Mouse (Mus musculus): Measurements from ENCODE around the gene Setd5.

Setd5 gene

DNA sequence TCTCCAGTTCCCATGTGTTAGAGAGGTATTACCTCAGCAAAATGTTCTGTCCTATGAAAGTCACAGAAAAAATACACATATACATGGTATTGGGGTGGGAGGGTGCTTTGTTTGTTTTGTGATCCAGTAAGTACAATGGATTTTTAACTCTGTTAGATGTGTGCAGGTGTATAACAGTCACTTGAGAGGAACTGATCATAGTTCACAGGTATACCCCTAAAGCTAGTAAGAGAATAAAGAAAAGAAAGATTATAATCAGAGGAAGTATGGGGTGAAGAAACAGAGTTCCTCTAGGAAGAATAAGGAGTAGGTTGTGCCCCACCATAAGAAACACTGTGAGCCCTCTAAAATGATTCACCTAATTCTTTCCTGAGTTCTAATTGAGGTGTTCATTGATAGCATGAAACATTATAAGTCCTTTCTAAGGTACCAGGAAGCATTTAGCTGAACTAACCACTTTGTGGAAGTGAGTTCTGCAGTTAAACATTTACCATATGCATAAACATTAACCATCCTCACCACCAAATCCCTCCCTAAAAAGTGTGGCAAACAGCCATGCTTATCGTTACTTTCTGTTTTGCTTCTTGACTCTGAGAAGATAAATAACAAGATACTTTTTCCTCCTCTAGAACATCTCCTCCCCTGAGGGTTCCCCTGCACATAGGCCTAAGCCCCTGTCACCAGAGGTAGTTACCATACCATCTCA is 64.4 kb downstream of the Setd5 start:
- DNase-seq (ENCODE audit: low spot score), result no peak

DNA sequence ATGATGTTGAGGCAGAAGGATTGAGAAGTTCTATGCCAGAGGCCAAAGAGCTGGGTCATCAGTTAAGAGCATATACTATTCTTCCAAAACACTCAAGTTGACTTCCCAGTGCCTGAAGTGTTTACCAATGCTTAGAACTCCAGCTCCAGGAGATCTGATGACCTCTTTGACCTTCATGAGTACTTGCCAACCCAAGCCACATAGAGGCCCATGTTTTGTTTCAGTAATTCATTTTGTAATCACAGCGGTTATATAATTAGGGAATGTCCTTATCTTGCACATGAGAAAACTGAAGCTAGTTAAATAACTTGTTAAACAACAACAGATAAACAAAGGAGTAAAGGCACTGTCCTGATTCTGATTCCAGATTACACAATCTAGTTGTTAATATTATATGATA is 67.6 kb downstream of the Setd5 start:
- DNase-seq (ENCODE audit: low spot score), result no peak

DNA sequence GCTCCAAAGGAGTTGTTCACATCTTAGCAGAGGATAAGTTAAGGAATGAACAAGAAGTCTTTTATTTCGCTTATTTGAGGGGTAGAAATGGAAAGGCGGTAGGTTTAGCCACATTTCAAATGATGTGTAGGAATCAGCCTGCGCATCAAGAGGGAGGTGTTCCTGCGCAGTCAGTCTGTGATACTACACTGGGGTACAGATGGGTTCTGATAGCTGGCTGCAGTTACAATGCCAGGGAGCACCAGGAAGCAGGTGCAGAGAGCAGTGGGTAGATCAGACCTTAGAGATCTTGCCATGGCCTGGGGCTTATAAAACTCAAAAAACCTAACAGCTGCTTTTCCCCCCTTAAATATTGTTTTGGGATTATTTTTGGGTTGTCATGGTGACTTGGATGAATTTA is 68.1 kb downstream of the Setd5 start:
- no peak for DNase-seq (ENCODE audit: low spot score)

DNA sequence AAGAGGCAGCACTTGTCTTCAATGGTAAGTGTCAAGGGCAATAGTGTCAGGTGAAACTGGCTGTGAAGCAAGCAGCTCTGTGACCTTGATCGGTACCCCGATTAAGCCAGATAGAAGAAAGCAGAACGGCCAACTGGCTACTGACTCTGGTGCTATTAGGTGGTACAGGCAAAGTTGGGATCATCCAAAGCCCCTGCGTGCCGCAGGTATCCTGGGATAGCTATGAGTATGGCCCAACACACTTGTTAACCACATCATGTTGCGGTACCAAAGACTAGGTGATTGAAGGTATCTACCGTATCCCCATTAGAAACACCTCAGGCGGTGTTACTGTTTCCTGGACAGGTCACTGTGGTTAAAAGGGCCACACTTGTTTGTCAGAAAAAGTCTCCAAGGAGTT is 76.9 kb downstream of the Setd5 start:
- DNase-seq (ENCODE audit: low spot score), result no peak

DNA sequence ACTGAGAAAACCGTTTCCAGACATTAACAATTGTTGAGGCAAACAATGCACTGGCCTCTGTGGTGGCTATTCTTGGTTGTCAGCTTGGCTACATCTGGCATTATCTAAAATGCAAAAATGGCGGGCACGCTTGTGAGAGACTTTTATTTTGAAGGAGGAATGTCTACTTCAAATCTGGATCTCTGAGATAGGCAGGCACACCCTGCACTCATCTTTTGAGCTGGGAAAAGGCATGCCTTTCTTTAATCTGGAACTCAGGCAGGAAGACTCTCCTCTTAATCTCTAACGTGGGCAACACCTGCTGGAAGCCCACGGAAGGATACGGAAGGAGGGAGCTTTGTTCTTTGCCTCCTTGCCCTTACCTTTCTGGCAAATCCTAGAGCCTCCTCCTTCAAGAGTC is 77.7 kb downstream of the Setd5 start:
- no peak for DNase-seq (ENCODE audit: low spot score)

DNA sequence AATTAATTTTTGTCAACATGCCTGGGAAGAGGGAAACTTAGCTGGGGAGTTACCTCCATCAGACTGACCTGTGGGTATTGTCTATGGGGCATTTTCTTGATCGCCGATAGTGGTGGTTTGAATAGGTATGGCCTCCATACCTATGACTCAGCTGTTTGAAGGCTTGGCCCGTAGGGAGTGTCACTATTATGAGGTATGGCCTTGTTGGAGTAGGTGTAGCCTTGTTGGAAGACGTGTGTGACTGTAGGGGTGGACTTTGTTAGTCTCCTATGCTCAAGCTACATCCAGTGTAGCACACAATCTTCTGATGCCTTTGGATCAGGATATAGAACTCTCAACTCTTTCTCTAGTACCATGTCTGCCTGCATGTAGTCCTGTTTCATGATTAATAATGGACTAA is 78.9 kb downstream of the Setd5 start:
- no peak for DNase-seq (ENCODE audit: low spot score)

DNA sequence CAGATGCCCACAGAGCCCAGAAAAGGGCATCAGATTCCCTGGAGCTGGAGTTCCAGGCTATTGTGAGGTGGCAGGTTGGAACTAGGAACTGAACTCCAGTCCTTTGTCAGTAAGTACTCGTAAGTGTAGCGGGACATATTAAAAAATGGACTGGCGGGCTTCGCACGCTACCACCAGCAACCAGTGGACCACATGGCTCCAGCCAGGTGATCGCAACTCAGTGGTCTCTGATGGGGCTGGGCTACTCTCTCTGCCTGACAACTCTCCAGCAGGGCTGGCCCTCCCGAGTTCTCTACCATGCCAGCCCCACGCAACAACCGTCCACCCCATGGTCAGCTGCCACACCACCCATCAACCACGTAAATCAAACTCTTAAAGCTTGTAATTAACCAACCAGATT is 82.9 kb downstream of the Setd5 start:
- no peak for DNase-seq (ENCODE audit: low spot score)

DNA sequence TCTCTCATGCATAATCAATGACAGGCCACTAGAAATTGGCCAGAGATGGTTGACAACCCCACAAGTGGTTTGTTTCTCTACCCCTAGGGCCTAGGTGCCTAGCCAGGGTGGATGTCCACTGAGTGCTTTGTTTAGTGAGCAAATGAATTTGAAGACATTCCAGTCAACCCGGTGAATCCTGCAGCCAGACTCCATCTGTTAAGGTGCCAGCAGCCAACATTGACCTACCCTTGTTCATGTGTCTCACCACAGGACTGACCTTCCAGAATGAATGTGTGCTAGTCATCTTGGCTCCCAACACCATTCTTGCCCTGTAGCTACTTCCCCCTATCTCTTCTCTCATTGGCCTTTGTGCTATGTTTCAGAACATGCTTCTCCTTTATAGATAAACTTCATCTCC is 84.8 kb downstream of the Setd5 start:
- DNase-seq (ENCODE audit: low spot score), result no peak

DNA sequence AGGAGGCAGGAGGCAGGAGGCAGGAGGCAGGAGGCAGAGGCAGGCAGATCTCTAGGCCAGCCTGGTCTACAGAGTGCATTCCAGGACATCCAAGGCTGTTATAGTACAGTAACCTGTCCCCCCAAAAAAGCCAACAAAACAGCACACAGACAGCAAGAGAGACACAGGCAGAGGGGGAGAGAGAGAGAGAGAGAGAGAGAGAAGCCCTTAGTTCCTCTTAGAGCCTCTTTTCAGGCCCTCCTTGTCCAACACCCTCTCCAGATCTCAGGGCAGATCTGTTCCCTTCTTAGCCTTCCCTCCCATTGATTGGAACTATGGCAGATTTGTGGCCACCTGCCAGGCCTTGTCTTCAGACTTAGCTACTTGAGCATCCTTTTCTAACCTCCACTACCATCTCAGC is 86.3 kb downstream of the Setd5 start:
- no peak for DNase-seq (ENCODE audit: low spot score)

DNA sequence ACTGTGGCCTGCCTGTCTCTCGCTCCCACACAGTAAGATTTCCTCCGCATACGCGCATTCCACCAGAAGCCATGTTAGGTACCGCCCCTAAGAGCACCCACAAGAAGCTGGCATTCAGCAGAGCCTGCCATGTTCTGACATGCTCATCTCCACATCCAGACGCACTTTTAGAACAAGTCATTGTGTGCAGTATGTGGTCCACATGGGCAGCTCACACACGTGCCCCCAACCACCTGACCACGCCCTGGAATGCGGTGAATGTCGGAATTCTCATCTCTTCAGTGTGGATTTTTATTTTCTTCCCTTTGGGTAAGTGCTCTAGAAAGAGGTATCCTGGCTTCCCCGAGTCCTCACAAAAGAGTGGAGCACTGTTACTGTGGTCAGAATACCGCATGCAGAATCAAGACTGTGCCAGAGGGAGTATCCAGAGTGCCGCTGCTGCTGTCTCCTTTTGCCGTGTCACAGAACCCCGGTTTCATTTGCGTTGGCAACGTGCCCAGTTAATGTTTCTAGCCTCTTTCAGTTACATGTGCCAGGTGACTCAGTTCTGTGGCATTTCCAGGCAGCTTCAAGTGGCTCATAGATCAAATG is 89.6 kb downstream of the Setd5 start:
- DNase-seq (ENCODE audit: low spot score), result no peak

DNA sequence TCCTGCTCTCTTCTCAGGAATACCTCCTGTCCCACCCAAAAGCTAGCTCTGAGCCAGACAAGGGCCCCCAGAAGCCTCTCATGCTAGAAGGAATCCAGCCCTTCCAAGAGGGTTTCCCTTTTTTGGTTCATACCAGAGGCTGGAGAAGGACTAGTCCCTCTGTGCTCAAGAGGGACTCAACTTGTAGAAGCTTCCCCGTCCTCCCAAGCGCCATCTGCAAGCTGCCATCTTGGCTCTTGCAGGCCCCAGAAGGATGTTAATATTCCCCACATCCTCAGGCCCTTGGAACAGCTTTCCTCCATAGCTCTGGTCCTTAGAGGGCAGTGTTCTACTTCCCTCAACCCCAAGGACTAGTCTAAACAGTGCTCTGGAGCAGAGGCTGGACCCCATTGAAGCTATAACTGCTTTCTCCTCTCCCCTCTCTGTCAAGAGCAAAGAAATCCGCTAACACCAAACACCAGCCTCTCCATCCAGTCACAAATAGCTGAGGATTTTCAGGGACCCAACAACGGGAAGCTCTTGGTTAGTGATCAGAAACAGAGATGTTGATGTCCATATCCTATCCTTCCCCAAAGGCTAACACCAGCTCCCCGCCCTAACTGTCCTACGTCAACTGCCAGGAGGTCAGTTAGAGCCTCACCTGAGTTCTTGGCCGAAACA is 91.3 kb downstream of the Setd5 start:
- no peak for DNase-seq (ENCODE audit: low spot score)

DNA sequence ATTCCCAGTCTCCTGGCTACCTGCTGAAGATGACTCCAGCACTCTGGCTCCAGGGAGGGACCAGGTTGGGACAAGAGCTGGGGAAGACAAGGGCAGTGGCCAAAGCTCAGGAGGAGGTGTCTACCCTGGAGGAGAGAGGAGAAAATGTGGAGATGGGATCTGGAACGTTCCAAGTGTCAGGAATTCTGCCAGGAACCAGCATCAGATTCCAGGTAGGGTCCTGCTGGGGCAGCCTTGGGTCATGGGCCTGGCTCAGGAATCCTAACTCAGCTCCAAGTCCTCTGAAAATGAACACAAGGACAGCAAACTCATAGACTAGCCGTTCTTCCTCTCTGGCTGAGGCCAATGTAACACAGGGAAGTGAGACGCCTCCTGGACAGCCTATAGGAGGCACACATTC is 92.7 kb downstream of the Setd5 start:
- no peak for DNase-seq (ENCODE audit: low spot score)

DNA sequence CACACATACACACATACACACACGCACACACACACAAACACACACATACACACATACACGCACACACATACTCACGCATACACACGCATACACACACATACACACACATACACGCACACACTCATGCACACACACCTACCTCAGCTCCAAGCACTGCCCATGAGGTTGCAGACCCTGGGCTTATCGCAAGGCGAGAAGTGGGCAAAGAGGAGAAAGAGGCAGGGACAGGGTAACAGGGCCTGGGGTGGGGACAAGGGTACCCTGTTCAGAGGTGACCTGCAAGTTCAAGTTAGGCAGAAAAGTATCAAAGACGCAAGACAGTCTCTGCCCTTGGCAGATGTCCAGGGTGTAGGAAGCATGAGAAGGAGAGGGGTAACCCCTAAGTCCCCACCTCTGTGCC is 93.5 kb downstream of the Setd5 start:
- no peak for DNase-seq (ENCODE audit: low spot score)

DNA sequence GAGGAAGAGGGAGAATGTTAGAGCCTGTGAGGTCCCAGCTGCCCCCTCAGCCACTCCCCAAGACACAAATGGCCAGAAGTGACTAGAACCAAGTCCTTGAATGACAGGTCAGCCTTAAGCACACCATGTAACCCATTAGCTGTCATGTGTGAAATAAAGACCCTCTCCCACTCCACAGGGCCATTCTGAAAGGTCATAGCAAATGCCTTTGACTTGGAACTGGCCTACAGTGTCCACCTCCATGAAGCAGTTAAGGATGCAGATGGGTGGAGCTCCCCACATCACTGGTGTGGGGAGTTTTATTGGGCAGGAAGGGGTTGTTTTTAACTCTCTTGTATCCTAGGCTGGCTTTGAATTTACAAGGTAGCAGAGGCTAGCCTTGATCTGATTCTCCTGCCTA is 94.8 kb downstream of the Setd5 start:
- DNase-seq (ENCODE audit: low spot score), result no peak

DNA sequence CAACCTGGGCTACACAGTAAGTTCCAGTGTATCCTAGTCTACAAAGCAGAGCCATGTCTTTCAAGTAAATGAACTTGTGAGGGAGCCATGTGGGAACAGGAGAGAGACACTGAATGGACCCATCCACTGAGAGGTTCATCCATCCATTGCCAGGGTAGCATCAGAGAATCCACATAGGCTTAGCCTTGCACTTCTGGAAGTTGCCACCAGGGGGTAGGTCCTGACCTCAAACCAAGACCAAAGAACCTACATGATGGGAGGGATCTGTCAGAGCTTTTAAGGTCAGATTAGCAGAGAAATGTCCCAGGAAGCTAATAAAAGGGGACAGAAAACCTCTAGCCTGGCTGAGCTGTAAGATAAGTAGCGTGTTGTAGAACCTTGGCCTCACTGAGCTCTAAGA is 95.4 kb downstream of the Setd5 start:
- DNase-seq (ENCODE audit: low spot score), result peak; percentile 76

DNA sequence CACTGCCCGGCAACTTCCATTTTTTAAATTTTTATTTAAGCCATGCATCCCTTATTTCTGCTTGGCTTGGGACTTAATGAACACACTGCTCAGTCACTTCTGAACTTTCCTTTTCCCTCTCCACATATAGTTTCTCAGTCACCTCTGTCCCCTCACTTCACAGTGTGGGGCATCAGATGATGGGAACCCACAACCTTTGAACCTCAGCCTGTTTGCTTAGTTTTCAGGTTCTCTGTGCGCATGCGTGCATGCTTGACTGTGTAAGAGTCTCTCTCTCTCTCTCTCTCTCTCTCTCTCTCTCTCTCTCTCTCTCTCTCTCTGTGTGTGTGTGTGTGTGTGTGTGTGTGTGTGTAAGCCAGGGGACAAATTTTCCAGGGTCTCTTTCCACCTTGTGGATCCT is 98.3 kb downstream of the Setd5 start:
- no peak for DNase-seq (ENCODE audit: low spot score)

DNA sequence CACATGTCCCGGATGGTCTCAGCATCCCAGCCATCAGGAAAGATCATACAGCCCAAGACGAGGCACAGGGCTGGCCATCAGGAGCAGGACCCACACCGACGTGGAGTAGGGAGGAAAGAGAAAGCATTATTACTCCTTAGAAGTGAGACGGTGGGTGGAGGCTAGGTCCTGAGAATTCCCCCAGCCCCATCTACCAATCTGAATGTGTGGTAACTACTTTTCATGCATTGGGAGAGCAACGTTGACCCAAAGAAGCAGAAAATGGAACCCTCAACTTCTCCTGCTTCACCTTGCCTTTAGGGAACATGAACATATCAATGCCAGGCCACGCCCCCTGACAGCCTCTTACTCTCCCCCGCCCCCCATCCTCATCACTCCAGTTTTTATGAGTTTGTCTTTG is 99.4 kb downstream of the Setd5 start:
- no peak for DNase-seq (ENCODE audit: low spot score)

DNA sequence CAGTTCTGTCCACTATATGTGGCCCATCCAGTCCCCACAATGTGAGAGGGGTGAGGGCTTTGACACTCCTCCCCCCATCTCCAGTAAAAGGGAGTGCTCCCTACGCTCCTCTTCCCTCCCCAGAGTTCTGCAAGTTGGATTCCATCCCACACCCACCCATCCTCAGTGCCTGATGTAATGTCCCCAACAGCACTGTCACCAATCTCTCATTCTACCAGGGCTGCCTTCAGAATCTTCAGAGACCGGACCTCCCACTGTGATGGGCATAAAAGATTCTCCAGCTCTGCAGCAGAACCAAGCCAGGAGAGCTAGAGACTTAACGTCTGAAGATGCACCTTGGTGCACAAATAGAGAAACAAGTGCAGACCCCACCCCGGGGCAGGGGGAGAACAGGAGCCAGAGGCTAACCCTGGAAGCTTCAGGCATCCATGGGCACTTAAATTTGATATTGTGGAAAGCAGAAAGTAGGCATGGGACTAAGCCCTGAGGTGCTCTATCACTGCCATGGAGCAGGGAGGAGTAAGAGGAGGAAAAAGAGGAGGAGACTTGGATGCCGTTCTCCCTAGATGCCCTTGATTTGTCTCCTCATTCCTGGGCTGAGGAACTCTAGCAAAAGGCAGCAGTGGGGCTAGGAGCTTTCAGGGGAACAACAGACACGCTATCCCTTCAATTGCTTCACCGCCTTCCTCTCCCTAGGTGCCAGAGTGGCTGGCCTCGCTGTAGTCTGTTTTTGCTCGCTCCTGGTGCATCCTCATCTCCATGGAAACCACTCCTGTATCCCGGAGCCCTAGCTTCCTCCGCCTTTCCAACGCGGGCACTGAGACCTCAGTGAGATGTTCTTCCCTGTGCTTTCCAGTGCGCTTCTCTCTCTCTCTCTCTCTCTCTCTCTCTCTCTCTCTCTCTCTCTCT is 101.4 kb downstream of the Setd5 start:
- DNase-seq (ENCODE audit: low spot score), result peak; percentile 47

DNA sequence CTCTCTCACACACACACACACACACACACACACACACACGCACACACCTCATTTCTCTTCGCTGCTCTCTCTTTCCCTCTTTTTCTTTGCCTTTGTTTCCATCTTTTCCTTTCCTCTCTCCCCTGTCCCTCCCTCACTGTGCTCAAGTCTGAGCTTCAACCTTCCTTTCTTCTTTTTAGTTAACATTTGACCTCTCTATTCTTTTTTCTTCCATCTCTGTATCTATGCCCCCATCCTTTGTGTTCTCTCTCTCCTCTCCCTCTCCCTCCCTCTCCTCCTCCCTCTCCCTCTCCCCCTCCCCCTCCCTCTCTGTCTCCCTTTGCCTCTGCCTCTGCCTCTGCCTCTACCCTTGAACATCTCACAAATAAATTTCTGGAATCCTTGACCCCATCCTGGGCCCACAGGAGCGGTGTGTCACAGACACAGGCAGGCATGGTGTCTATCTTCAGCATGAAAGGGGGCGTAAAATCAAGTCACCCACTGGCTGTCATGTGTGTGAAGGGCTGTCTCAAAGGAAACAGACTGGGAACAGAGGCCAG is 102.1 kb downstream of the Setd5 start:
- DNase-seq (ENCODE audit: low spot score), result no peak

DNA sequence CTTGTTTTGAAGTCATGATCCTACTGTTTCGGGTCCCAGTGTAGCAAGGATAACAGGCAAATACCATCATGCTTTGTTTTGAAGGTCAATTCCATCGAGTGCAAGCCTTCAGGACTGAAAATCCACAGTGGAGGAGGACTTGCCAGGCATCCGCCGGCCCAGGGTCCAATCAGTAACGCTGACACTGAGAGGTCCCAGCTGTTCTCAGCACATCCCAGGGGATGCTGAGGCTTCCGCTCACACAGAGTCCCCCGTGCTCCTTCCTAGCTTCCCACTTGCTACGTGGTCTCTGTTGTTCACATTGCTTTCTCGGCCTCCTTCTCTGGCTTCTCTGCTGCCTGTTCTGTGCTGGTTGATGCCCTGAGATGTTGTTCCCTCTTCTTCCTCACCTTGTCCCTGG is 107.0 kb downstream of the Setd5 start:
- no peak for DNase-seq (ENCODE audit: low spot score)

DNA sequence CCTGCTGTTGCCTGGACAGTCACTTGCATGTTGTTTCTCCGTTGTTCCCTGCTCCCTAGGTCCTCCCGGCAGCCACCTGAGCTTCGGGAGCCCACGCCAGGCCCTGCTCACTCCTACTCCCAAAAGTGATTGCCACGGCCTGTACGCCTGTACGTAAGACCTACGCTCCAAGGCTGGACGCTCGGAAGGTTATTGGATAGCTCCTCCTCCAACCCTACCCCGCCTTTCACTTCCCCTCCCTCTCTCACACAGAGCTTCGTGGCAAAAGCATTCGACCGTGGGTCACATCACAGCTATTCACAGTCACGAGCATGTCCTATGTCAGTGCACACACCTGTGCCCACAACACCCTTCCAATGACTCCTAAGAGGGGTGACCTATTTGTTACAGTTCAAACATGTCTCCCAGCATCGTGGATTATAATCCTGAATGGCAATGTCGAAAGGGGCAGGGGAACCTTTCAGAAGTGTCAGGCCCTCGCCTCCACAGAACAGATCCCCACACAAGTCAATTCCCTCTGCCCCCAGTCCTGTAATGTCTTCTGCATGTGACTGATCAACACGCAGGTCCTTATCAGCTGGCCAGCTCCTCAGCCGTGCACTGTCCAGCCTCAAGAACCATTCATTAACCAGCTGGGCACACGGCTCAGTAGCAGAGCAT is 107.8 kb downstream of the Setd5 start:
- DNase-seq (ENCODE audit: low spot score), result no peak

Data from embryo, embryonic 10 days (tissue).